Mouse (Mus musculus): ENCODE results near the gene Itgb1bp1.

The Itgb1bp1 gene

DNA sequence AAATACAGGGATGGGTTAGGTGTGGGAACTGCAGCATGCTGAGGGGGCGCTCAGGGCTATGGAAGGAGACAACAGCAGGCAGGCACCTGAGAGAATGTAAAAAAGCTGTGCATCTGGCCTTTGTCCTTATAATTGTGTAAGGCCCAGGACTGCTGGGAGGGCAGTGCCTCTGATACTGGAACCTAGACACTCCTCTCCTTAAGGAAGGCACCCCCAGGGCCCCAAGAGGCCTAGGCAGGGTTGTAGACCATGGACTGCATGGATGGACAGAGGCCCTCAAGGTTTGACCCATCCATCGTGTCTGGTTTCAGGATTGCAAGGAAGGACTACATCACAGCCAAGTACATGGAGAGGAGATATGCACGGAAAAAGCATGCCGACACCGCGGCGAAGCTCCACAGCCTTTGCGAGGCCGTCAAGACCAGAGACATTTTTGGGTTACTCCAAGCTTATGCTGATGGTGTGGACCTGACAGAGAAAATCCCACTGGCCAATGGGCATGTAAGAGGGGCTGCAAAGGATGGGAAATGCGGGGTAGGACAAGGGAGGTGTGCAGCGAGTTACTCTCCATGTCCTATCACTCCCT lies 41.6 kb downstream of the Itgb1bp1 start:
- DNase-seq (ENCODE audit: low spot score): no peak

DNA sequence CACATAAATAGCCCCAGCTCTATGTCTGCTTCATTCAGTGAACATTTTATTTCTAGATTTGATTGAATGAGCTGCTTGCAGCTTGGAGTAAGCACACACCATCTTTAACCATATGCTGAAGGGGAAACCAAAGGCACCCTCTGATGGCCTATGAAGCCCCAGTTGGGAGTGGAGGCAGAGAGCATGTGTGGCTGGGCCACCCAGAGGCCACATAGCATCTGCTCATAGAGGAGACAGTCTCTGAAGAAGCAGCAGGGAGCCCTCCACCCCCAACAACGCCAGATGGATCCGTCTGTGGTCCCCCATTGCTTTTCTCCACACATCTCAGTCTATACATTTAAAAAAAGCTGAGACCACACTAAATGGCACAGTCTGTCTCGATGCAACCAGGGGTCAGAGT lies 44.1 kb downstream of the Itgb1bp1 start:
- no peak for DNase-seq (ENCODE audit: low spot score)

DNA sequence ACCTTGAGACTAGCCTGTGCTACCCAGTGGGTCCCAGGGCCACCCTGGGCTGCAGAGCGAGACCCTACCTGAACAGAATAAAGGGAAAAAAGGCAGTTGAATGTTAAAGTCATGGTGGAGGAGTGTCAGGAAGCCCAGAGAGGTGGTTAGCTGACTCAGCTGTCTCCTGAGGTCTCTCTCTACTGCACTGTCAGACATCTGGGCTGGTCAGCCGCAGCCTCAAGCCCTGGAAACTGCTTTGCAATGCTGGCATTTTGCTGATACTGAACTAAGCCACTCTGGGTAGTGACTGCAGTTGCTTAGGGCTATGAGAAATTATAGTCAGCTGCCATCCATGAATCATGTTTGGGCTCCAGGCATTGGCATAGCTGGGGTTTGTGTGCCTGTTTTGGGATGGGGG lies 51.5 kb downstream of the Itgb1bp1 start:
- DNase-seq (ENCODE audit: low spot score): no peak

- DNase-seq (ENCODE audit: low spot score): no peak
Measured at GRCm38 (mm10) chr12:21233727-21234126, 52.4 kb downstream of the Itgb1bp1 start.

GRCm38 (mm10) chr12:21229076-21229918 lies 56.8 kb downstream of the Itgb1bp1 start:
- DNase-seq (ENCODE audit: low spot score): no peak

DNA sequence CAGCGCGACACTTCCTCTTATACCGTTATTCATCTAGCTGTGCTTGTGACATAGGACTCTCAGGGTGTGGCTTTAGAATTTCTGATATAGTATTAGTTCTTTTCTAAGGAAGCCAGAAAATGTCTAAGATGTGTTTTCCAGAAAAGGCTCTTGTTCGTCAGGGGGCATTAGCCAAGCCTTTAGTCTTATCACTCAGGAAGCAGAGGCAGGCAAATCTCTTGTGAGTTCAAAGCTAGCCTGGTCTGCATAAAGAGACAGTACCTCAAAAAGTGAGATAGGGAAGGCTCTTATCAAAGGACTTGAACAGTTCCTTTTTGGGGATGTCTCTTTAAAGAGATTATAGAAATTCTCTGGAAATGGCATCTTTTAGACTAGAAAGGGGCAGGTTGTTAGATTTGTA lies 57.4 kb downstream of the Itgb1bp1 start:
- no peak for DNase-seq (ENCODE audit: low spot score)

GRCm38 (mm10) chr12:21227076-21227980 lies 58.8 kb downstream of the Itgb1bp1 start:
- DNase-seq (ENCODE audit: low spot score): peak; percentile 21

DNA sequence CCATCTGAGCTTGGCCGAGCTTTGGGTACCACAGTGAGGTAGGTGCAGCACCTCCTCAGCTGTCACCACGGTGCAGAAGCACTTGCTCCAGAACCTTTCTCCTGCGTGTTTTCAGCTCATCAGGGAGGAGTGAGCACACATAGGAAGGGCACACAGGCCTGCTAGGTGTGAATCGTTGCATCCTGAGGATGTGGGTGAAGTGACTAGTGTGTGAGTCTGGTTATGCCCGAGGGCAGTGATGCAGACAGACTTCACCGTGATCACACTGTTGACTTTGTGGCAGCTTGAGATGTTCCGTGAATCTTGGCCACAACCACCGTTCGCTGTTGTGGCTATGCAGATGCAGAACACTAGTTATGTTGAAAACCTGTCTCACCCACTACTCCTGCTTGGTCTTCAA lies 59.8 kb downstream of the Itgb1bp1 start:
- DNase-seq (ENCODE audit: low spot score): no peak

DNA sequence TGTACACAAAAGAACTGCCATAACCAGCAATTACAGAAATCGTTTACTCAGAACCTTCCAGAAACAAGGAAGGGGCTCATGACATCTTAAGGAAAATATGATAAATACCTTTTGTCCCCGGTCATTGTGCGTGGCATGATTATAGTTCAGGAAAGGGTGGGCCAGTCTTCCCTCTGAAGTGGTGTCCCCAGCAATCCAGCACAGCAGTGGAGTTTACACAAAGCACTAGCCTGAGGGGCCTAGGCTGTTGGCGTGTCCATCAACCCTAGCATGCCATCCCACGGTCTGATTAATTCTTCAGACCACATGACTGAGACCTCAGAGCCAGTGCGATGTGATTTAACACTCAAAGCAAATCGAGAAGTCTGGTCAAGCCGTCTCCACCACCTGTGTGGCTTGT lies 60.7 kb downstream of the Itgb1bp1 start:
- no peak for DNase-seq (ENCODE audit: low spot score)

DNA sequence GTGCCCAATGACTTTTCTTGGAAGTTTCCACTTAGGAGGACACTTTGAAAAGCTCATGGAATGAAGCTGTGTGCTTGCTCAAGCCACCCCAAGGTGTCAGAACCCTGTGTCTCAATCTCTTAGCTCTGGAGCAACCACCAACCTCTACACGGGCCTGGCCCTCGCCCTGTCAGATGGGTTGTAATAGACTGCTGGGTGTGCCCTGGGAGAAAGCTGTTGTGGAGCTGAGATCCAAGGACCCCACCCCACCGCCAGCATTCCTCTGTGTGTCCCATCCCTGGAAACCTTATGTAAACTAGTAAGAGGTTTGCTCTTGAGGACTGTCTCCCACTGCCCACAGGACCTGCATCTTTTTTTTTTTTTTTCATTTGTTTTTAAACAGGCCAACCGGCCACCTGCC lies 62.2 kb downstream of the Itgb1bp1 start:
- DNase-seq (ENCODE audit: low spot score): no peak

GRCm38 (mm10) chr12:21220596-21220995 lies 65.5 kb downstream of the Itgb1bp1 start:
- no peak for DNase-seq (ENCODE audit: low spot score)

GRCm38 (mm10) chr12:21217776-21218444 lies 68.2 kb downstream of the Itgb1bp1 start:
- no peak for DNase-seq (ENCODE audit: low spot score)

GRCm38 (mm10) chr12:21214551-21215165 lies 71.4 kb downstream of the Itgb1bp1 start:
- DNase-seq (ENCODE audit: low spot score): no peak

DNA sequence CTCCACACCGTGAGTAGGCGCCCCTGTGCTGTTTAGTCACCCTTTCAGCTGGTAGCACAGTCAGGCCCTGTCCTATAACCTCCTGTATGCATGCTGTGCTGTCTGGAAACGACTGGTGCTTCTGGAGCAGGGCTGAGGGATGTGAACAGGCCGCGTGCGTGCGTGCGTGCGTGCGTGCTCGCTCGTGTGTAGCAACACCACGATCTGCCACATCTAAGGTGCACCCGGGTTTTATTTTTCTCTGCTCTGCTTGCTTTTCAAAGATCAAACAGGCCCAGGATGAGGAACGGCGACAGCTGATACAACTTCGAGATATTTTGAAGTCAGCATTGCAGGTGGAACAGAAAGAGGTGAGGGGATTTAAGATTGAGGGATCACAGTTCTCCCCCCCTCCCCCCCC lies 73.2 kb downstream of the Itgb1bp1 start:
- DNase-seq (ENCODE audit: low spot score): no peak

DNA sequence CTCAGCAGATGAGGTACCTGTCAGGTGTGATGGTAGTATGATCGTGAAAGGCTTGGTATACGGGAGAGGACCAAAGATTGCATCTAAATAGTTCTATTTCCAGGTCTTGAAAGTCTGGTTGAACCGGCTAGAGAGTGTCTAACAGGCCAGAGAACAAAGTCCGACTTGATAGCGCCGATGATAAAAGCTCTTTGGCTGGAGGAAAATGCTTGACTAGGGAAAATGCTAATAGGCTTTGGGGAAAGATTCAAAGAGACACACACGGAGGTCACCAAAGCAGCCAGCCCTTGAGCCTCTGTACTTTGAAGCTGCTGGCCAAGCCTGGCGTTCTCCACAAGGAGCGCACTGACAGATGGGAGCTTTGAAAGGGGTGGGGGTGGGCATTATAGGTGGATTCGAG lies 76.8 kb downstream of the Itgb1bp1 start:
- DNase-seq (ENCODE audit: low spot score): no peak

DNA sequence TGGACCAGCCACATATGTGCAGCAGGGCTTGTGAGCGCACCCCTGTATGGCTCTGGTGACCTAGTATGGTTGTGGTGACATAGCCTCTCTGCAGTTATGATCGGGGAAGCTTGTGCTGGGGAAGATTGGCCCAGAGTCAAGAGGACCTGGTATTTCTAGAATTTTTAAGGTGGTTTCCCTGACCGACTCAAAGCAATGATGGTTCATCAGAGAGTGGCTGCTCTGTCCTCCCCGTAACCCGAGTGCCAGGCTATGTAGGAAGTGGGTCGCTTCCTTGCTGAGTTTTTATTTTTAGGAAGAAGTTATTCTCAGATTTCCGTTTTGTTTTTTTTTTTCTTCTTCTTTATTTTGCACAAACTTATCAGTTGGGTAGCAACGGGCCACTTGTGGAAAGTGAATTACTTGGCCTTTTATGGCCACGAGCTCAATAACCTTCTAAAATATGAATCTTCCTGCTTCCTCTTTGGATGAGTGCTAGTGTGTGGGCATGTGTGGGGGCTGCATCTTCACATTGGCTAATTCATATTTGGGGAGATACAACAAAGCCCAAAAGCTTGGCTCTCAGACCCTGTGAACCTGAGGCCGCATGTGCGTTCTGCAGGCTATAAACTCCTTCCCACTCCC lies 77.8 kb downstream of the Itgb1bp1 start:
- no peak for DNase-seq (ENCODE audit: low spot score)

DNA sequence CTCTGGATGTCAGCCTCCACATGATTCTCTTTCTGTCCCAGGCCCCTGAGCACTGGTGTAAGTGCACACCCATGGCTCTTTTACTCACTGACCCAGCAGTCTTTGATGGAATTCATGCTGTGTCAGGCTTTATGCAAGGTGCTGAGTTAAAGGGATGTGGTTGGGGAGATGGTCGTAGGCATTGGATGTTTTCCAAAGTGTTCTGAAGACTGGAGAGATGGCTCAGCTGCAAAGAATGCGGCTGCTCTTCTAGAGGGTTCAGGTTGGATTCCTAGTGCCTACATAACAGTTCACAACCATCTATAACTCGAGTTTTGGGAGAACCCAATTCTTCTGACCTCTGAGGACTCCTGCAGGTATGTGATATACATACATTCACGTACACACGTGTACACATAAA lies 78.7 kb downstream of the Itgb1bp1 start:
- no peak for DNase-seq (ENCODE audit: low spot score)

DNA sequence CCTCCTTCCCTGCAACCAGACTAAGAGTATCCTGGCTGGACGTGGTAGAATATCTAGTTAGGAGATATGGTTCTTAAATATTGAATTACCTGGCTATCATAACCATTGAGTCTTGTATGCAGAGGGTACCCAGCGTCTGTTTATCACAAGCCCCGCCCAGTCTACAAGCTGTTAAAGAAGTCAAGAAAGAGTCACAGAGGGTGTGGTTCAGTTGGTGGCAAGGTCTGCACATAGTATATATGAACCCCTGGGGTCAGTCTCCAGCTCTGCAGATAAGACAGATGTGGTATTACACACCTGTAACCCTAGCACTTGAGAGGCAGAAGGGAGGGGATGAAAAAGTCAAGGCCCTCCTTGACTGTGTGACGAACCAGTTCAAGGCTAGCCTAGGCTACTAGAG lies 80.3 kb downstream of the Itgb1bp1 start:
- DNase-seq (ENCODE audit: low spot score): no peak

DNA sequence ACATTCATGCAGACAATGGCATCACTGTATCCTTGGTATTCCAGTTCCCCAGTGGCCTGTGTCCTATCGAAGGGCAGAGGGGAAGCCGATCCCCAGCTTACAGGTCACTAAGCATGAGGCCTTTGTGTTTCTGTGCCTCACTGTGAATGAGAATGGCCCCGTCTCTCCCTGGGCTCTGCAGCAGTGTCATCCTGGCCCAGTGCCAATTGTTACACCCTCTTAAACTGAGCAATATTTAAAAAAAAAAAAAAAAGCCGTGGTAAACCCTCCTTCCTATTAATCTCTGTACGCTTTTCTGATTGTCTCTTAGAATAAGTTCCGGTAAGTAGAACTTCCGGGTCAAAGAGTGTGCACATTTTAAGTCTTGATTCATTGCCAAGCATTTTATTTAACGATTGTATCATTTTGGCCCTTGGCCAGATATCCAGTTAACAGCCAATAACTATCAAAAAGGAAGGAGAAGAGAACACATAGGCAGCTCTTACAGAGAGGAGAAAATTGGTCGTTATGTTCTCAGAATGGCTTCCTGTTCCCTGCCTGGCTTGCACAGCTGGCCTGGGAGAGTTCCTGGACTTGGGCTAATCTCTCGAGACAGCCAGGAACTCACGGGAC lies 81.3 kb downstream of the Itgb1bp1 start:
- no peak for DNase-seq (ENCODE audit: low spot score)

DNA sequence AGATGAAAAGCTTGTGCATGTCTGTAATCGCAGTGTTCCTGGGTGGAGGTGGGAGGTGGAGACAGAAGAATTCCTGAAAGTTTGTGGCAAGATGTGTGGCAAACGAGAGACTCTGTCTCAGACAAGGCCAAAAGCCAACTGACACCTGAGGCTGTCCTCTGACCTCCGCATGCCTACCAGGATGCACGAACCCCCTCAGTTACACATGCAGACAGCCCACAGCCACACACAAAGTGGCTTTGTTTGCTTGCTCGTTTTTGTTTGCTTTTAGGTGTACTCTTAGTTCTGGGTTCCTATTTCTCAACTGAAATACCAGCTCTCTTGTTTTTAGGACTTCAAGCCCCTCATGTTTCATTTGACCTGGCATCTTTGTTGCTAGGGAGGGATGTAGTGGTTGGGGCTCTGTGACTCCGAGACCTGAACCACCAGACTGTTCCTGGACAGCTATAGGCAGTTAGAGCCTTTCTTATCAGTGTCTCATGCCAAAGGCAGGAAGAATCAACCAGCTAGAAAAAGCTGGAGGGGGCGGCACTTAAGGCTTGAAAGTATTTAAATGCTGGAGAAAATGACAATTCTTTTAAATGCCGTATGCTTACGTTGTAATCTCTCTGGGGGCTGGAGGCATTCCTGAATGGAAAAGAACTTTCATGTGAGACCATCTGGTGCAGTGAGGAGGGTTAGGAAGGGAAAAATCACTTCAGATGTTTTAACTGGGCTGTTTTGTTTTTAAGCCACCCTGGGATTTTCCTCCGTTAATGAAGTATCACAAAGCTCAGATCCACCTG lies 84.4 kb downstream of the Itgb1bp1 start:
- DNase-seq (ENCODE audit: low spot score): no peak

Measured in ovary, postnatal 10 days (tissue).